Mouse (Mus musculus) left cerebral cortex, postnatal 25 days (tissue): Measurements from ENCODE around the gene Gabarapl1. TPM values are rescaled to one million over a fixed set of nuclear protein-coding genes. Genes with fewer than 3 reads are reported as not detected.
"Not testable (repeated sequence)": the region's sequence is repeated elsewhere in the genome, so short reads cannot be mapped to it uniquely, and the experiment has no call there.

Experiments used
- DNase-seq, 2 experiments: peaks; one replicate each; pipeline ENCODE4 v3.0.0; 2022; ENCODE audit warnings: low spot score in 2 of 2, mixed read lengths in 1 of 2
- intact Hi-C: fragments of 180-260 bp; cut with DNase I; formaldehyde crosslinking; loops from one replicate; pipeline ENCODE4 v1.15.1; 2025
- total RNA-seq, 2 experiments: library from RNA; stranded (reverse); gene quantifications; 2 replicates each; pipeline ENCODE4 v1.2.3; 2021

Gabarapl1 gene
- total RNA-seq, result 100 to 1,000 TPM; 690 to 697 TPM

GRCm38 (mm10) chr6:129532942-129533860, at the start of gene Gabarapl1:
Gabarapl1 (plus strand) TSS chr6:129533160.
- intact Hi-C loops, result loop anchor here (10.0 kb wide), 2 partner anchors 688 to 768 kb away; no protein-coding TSS in a partner anchor
- peak; percentile 83 to 92 for DNase-seq

DNA sequence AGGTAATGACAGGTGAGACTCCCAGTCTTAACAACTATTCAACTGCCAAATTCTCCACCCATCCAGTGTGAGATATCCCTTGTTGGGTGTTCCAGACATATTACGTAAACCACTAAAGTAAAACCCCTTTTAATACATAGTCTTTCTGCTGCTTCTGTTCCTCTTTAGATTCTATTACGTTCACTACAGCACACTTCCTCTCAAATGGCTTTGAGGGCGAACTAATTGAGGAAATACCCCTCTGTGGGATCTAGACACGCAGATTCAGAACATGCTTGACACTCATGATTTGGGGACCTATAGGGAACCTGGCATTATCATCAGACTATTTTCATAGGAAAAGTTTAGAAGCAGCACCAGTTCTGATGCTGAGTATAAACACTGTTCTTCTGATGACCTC, 38.0 kb upstream of the Gabarapl1 start:
- intact Hi-C loops, result no loop called here
- DNase-seq, result no peak

GRCm38 (mm10) chr6:129497345-129498218, 35.4 kb upstream of the Gabarapl1 start:
- intact Hi-C loops, result no loop called here
- no peak for DNase-seq

DNA sequence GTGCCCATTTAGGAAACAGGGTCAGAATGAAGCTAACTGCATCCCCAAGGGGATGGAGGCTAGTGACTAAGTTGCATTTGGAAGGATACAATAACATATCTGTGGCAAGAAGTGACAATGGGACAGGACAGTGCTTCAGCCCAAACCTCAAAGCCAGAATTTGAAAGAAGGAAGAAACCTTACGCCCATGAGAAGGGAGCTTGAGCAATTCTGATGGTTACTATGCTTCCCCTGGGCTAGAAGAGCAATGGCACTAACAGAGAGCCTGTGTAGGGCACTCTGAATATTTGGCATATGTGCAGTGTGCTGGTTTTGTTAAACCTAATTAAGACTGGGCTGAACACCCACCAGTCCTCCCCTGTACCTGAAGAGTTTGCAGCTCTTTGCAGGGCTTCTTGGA, 33.4 kb upstream of the Gabarapl1 start:
- DNase-seq, intact Hi-C loops: not testable (repeated sequence)

DNA sequence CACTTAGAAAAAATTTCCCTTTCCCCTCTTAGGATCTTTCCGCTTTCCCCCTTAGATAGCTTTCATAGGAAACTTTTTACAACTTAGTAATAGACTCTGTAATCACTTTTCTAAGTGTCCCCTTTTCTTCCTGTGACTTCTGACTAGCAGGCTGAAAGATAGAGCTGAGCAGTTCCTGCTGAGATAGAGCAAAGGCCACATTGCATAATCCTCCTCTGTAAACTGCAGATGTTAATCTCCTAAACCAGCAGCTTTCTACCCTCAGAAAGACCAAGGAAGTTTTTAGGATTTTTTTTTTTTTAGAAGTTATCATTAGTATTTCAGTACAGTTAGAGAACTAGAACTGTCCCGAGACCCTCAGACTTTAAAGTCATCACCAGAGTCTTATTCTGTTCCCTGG, 29.5 kb upstream of the Gabarapl1 start:
- DNase-seq, result no peak
- intact Hi-C loops, result no loop called here

DNA sequence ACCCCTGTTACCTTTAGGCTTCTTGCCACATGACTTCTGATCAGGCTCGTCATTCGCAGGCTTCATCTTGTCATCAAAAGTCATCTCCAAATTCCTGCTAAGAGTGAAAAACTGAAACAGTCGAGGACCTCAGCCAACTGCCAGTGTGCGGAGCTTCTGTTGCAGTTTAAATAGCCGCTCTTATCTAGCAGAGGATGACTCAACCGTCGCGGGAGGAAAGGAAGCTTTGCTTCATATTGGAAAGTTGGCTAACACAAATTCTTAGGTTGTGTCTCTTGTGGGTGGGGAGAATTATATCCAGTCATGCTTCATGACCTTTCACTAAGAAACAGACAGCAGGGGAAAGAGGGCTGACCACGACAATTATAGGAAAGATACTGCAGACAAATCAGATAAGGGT, 25.9 kb upstream of the Gabarapl1 start, which contains the start of gene Olr1:
Gene Olr1 (minus strand): TSS at position 142 of the 400 bp plus-strand sequence.
- peak in 1 of 2 experiments; percentile 48 for DNase-seq
- intact Hi-C loops, result no loop called here

DNA sequence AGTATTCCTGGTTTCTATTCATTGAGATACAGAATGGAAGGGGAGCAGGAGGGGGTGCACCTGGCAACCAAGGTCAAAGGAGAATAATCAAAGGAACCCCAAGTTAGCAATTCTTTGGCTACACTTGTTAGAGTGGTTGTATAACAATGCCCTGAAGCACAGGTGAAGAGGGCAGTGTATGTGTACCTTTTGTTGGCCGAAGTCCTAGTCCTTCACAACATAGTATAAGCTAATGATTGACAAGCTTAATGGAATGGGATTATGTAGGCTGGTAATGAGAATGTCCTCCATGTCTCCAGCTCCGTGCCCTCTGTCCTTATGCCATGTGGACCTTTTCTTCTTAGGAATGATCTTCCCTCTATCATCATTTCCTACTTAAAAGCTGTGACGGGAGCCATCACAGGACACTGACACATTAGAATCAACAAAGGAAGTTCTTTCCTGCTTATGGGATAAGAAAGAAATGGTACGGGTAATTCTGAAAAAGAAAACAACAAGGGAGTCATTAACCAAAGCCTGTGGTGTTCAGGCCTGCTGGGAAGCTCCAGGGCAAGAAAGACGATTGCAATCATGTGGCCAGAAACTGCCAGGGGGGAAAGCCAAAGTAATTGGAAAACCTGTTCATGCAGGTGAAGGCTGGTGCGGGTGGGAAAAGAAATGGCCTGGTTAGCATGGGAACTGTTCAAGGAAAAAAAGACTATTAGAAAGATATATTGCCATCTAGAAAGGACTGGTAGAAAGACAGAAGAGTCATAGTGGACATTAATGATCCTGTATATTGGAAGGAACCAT, 22.6 kb upstream of the Gabarapl1 start:
- intact Hi-C loops, result no loop called here
- DNase-seq, result no peak

DNA sequence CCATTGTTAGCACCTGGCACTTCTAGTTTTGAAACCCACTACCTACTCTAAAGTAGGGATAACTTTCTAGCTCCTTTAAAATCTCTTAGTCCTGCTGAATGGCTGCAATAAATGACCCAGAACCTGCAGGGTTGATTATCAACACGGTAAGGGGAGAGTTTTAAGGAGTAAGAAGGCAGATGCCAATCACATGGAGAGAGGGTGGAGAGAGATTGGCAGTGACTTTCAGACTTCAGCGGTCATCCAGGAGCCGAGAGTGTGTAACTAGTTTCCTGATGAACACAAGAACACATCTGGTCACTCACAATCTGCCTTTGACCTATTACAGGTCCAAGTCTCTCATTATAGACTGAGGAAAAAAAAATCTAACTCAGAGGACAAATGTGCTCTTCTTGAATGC, 20.6 kb upstream of the Gabarapl1 start, which contains the start of gene Tmem52b:
Gene Tmem52b (plus strand): TSS at position 189 of the 400 bp plus-strand sequence.
- intact Hi-C loops, result no loop called here
- no peak for DNase-seq

GRCm38 (mm10) chr6:129512868-129513267, 20.1 kb upstream of the Gabarapl1 start:
- no peak for DNase-seq
- intact Hi-C loops, result no loop called here

- intact Hi-C loops, result no loop called here
- DNase-seq, result peak in 1 of 2 experiments; percentile 62
Measured at GRCm38 (mm10) chr6:129513409-129513808, 19.6 kb upstream of the Gabarapl1 start.

- DNase-seq, result no peak
- intact Hi-C loops, result no loop called here
Measured at GRCm38 (mm10) chr6:129514376-129514775, 18.6 kb upstream of the Gabarapl1 start.

GRCm38 (mm10) chr6:129515068-129515467, 17.9 kb upstream of the Gabarapl1 start:
- no peak for DNase-seq
- intact Hi-C loops, result loop anchor here (5.0 kb wide), 1 partner anchor 42 kb away; no protein-coding TSS in a partner anchor

GRCm38 (mm10) chr6:129516388-129516787, 16.6 kb upstream of the Gabarapl1 start:
- no peak for DNase-seq
- intact Hi-C loops, result loop anchor here (5.0 kb wide), 1 partner anchor 41 kb away; no protein-coding TSS in a partner anchor

DNA sequence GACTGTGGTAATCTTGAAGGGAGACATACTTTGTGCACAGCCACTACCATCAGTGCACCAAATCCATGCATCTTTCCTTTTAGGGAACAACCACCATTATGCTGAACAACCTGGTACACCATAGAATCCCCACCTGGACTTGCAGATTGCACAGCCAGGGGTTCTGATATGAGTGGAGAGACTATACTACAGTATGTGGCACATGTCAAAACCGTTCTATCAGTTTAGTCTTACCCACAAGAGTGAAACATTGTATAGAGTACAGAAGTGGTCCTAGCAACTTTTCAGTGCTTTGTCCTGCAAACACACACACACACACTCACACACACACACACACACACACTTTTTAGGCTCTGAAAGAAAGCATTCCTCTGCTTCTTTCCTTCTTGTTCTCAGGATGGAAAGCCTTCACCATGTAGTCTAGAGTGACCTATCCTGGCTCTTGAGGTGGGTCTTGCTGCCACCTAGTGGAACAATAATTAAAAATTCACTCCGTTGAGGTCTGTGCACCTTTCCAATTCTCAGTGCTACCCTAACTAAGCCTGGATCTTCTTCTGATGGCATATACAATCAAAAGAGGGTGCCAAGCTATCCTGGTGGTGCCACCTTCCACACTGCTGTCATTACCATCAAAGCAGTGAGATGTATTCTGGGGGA, 15.1 kb upstream of the Gabarapl1 start:
- peak; percentile 39 to 74 for DNase-seq
- intact Hi-C loops, result loop anchor here (1.0 to 5.0 kb wide), 2 partner anchors 39 to 125 kb away; no protein-coding TSS in a partner anchor

DNA sequence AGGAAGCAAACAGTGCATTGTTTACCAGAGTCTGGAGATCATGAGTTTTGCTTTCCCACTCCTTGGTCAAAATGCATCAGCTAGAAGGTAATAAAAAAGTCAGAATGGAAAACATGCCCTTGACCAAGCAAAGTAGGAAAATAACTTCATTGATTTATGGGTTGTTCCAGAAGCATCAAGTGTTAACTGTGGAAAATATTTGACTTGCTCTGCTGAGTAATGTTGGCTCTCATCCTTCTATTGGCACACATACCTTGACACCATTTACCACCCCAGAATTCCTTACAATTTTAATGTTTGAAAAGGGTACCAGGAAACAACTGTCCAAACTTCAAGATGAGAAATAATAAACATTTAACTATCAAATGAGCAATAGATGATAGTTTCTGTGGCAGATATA, 6.9 kb upstream of the Gabarapl1 start:
- intact Hi-C loops, result no loop called here

GRCm38 (mm10) chr6:129527416-129527815, 5.5 kb upstream of the Gabarapl1 start:
- no peak for DNase-seq
- intact Hi-C loops, result no loop called here

More for the DNA sequence above, 6.9 kb upstream of the Gabarapl1 start:
- DNase-seq, result no peak

DNA sequence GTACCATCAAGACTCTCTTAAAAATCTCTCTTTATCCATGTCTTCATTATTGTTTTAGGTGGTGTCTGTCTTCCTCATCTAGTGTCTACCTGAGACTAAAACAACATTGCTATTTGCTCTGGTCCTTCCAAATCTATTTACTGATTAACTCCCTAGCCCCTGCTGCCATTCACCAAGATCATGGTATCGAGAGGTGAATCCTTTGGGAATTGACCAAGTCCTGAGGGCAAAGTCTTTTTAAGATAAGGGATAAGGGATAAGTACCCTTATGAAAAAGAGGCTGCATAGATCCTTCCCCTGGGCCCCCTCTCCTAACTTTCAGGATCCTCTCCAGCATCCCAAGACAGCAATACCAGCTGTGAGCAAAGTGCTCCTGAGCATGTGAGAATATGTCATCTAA, 3.4 kb upstream of the Gabarapl1 start:
- intact Hi-C loops, result loop anchor here (10.0 kb wide), 2 partner anchors 685 to 765 kb away; no protein-coding TSS in a partner anchor
- no peak for DNase-seq

- intact Hi-C loops, result loop anchor here (10.0 kb wide), 2 partner anchors 685 to 765 kb away; no protein-coding TSS in a partner anchor
- DNase-seq, result no peak
Measured at GRCm38 (mm10) chr6:129530261-129530660, 2.7 kb upstream of the Gabarapl1 start.
